Mouse (Mus musculus) limb, embryonic 14.5 days (tissue): ENCODE results near the gene Ppcdc. TPM values are rescaled to one million over a fixed set of nuclear protein-coding genes. Genes with fewer than 3 reads are reported as not detected.
A peak's percentile ranks its signal among the peaks of the same experiment; 100 is the strongest.

Experiments used
- ATAC-seq: fragments of 200-750 bp; cut with Nextera tagmentation; 2 replicates; pipeline ENCODE4 v1.8.0; 2017; ENCODE audit warnings: low read depth, moderate number of reproducible peaks, moderate TSS enrichment; ENCODE audit not compliant: low FRiP score
- DNase-seq: peaks from one replicate; pipeline ENCODE4 v3.0.0-alpha.2; 2015; ENCODE audit warnings: low spot score
- H3K27ac ChIP-seq: fragments of 300-500 bp; sonication (generic); replicated peaks from 2 replicates; pipeline ENCODE4 v1.5.1; 2014; ENCODE audit warnings: low read depth, mild to moderate bottlenecking, low read length, moderate library complexity, mixed read lengths
- H3K27me3 ChIP-seq: fragments of 300-500 bp; sonication (generic); 2 replicates; pipeline ENCODE4 v1.6.1; 2014; ENCODE audit warnings: low read length, mixed read lengths; ENCODE audit not compliant: control insufficient read depth, insufficient read depth
- H3K36me3 ChIP-seq: fragments of 300-500 bp; sonication (generic); 2 replicates; pipeline ENCODE4 v1.6.1; 2014; ENCODE audit warnings: mild to moderate bottlenecking, low read length, moderate library complexity, mixed read lengths; ENCODE audit not compliant: control insufficient read depth, insufficient read depth
- H3K4me1 ChIP-seq: fragments of 300-500 bp; sonication (generic); 2 replicates; pipeline ENCODE4 v1.6.1; 2014; ENCODE audit warnings: antibody characterized with exemption, low read length, mixed read lengths; ENCODE audit not compliant: control insufficient read depth, insufficient read depth
- H3K4me2 ChIP-seq: fragments of 300-500 bp; sonication (generic); replicated peaks from 2 replicates; pipeline ENCODE4 v1.6.1; 2014; ENCODE audit warnings: low read depth, mild to moderate bottlenecking, low read length, moderate library complexity; ENCODE audit not compliant: severe bottlenecking
- H3K4me3 ChIP-seq: fragments of 300-500 bp; sonication (generic); replicated peaks from 2 replicates; pipeline ENCODE4 v1.5.1; 2014; ENCODE audit warnings: low read length
- H3K9ac ChIP-seq: fragments of 300-500 bp; sonication (generic); 2 replicates; pipeline ENCODE4 v1.6.1; 2014; ENCODE audit warnings: mild to moderate bottlenecking, low read depth, low read length, moderate library complexity; ENCODE audit not compliant: severe bottlenecking
- H3K9me3 ChIP-seq: fragments of 300-500 bp; sonication (generic); 2 replicates; pipeline ENCODE4 v1.6.1; 2016; ENCODE audit warnings: low read length; ENCODE audit not compliant: control insufficient read depth
- POLR2A ChIP-seq: fragments of 200-500 bp; IDR thresholded peaks from 2 replicates; pipeline ENCODE4 v1.8.0; 2012; ENCODE audit warnings: inconsistent platforms, mild to moderate bottlenecking, moderate library complexity, borderline replicate concordance; ENCODE audit not compliant: insufficient read depth, insufficient read length; ENCODE audit errors: extremely low read depth
- WGBS: fragments of 180-500 bp; shearing (Covaris S2); extraction: QIAGEN DNeasy Blood & Tissue Kit; methylation state at CpG from one replicate; pipeline ENCODE4 v1.1.7; 2014; 5-methylcytosine and 5-hydroxymethylcytosine counted together
- polyA plus RNA-seq, 2 experiments: library from polyadenylated mRNA; depleted of rRNA in 1 of 2; stranded (reverse) in 1 of 2; unstranded in 1 of 2; fragments of >200 nt; fragmentation: Nextera tagmentation in 1 of 2; extraction: Ambion mirVana in 1 of 2; gene quantifications; 2 replicates each; pipeline versions ENCODE4 v1.2.1 to v1.2.3; 2012 to 2014

Ppcdc gene
- polyA plus RNA-seq, 2 experiments, result 22.1 to 32.1 TPM

- no peak for TF ChIP-seq POLR2A
Measured at GRCm38 (mm10) chr9:57421121-57421571, 18.8 kb downstream of the Ppcdc start.

GRCm38 (mm10) chr9:57420321-57421120 is 19.4 kb downstream of the Ppcdc start:
- Histone ChIP-seq H3K4me3 (no peak overlapping the region), H3K9me3 (no peaks in the 10 kb centered on the region), H3K36me3 (peaks cover 4% of the 10 kb centered on the region), H3K27me3 (no peaks in the 10 kb centered on the region), H3K27ac (peak overlapping the region; percentile 85), H3K4me2 (peak overlapping the region; percentile 27), H3K4me1 (peaks cover 23% of the 10 kb centered on the region), H3K9ac (peak overlapping the region; percentile 38; the same call in 1 of the 2 replicates)
- TF ChIP-seq POLR2A, result no peak
- WGBS, result 13% methylated on average over 20 of the region's 20 CpGs
- DNase-seq (peak; percentile 93), ATAC-seq (peak; percentile 92)

More at GRCm38 (mm10) chr9:57421121-57421571, 18.8 kb downstream of the Ppcdc start:
- peaks cover 4% of the 10 kb centered on the region for H3K36me3 ChIP-seq
- no peaks in the 10 kb centered on the region for H3K9me3 ChIP-seq
- H3K4me1 ChIP-seq, result peaks cover 23% of the 10 kb centered on the region
- H3K27ac ChIP-seq, result peak overlapping the region; percentile 85
- ATAC-seq (no peak), DNase-seq (peak; percentile 24)
- peak overlapping the region; percentile 27; the same call in 1 of the 2 replicates for H3K4me2 ChIP-seq
- 0 out of 2 replicates have a peak overlapping the region, but pooled peaks have one; percentile 3 for H3K9ac ChIP-seq
- no peaks in the 10 kb centered on the region for H3K27me3 ChIP-seq
- 57% methylated on average over 9 of the region's 9 CpGs for WGBS
- no peak overlapping the region for H3K4me3 ChIP-seq

- Histone ChIP-seq H3K4me2 (peak overlapping the region; percentile 27; the same call in 1 of the 2 replicates), H3K27ac (peak overlapping the region; percentile 85), H3K9ac (no peak overlapping the region), H3K36me3 (peaks cover 7% of the 10 kb centered on the region), H3K4me1 (peaks cover 23% of the 10 kb centered on the region), H3K9me3 (no peaks in the 10 kb centered on the region), H3K4me3 (no peak overlapping the region), H3K27me3 (no peaks in the 10 kb centered on the region)
- DNase-seq (no peak), ATAC-seq (no peak)
- TF ChIP-seq POLR2A, result no peak
- WGBS, result 80% methylated on average over 16 of the region's 16 CpGs
Measured at GRCm38 (mm10) chr9:57419521-57420267, 20.2 kb downstream of the Ppcdc start.

- DNase-seq, result no peak
Measured at GRCm38 (mm10) chr9:57417341-57417740, 22.6 kb downstream of the Ppcdc start.

GRCm38 (mm10) chr9:57407120-57407905 is 32.6 kb downstream of the Ppcdc start:
- 90% methylated on average over 9 of the region's 9 CpGs for whole genome bisulfite sequencing

More at GRCm38 (mm10) chr9:57417341-57417740, 22.6 kb downstream of the Ppcdc start:
- Histone ChIP-seq H3K4me1 (peaks cover 23% of the 10 kb centered on the region), H3K4me2 (no peak overlapping the region), H3K27ac (no peak overlapping the region), H3K9me3 (no peaks in the 10 kb centered on the region), H3K9ac (no peak overlapping the region), H3K4me3 (no peak overlapping the region), H3K36me3 (peaks cover 11% of the 10 kb centered on the region), H3K27me3 (no peaks in the 10 kb centered on the region)
- WGBS, result 87% methylated on average over 8 of the region's 8 CpGs
- no peak for TF ChIP-seq POLR2A
- no peak for ATAC-seq

More at GRCm38 (mm10) chr9:57407120-57407905, 32.6 kb downstream of the Ppcdc start:
- no peak for DNase-seq
- H3K4me1 ChIP-seq, result no peaks in the 10 kb centered on the region
- H3K4me2 ChIP-seq, result no peak overlapping the region
- H3K36me3 ChIP-seq, result no peaks in the 10 kb centered on the region
- no peak overlapping the region for H3K4me3 ChIP-seq
- no peak overlapping the region for H3K27ac ChIP-seq
- H3K9me3 ChIP-seq, result no peaks in the 10 kb centered on the region
- ATAC-seq, result no peak
- no peaks in the 10 kb centered on the region for H3K27me3 ChIP-seq
- no peak for TF ChIP-seq POLR2A
- no peak overlapping the region for H3K9ac ChIP-seq
